Mouse (Mus musculus): ENCODE measurements around the gene AB124611. TPM values are rescaled to one million over a fixed set of nuclear protein-coding genes. Genes with fewer than 3 reads are reported as not detected.
"Not testable (repeated sequence)": the region's sequence is repeated elsewhere in the genome, so short reads cannot be mapped to it uniquely, and the experiment has no call there.

Gene AB124611
- total RNA-seq (2014; fragmentation: Nextera tagmentation), result 2.5 and 5.3 TPM in 2 replicates
- total RNA-seq (2017), result 1.8 and 11.3 TPM in 2 replicates

GRCm38 (mm10) chr9:21525937-21526633, at the start of gene AB124611:
Gene AB124611, plus strand, starts transcription at chr9:21526176.
- 0 out of 2 replicates have a peak, but pooled peaks have one; percentile 40 for ATAC-seq (replicated peaks; ENCODE audit: low FRiP score, low TSS enrichment, poor library complexity, severe bottlenecking)

GRCm38 (mm10) chr9:21477707-21478106, 48.3 kb upstream of the AB124611 start:
- ATAC-seq (replicated peaks; ENCODE audit: low FRiP score, low TSS enrichment, poor library complexity, severe bottlenecking), result no peak

- ATAC-seq (replicated peaks; ENCODE audit: low FRiP score, low TSS enrichment, poor library complexity, severe bottlenecking), result no peak
Observed at GRCm38 (mm10) chr9:21484065-21484464, 41.9 kb upstream of the AB124611 start.

- not testable (repeated sequence) for ATAC-seq (replicated peaks; ENCODE audit: low FRiP score, low TSS enrichment, poor library complexity, severe bottlenecking)
Observed at GRCm38 (mm10) chr9:21488246-21488645, 37.7 kb upstream of the AB124611 start.

- no peak for ATAC-seq (replicated peaks; ENCODE audit: low FRiP score, low TSS enrichment, poor library complexity, severe bottlenecking)
Observed at GRCm38 (mm10) chr9:21490696-21491095, 35.3 kb upstream of the AB124611 start.

GRCm38 (mm10) chr9:21493907-21494306, 32.1 kb upstream of the AB124611 start:
- no peak for ATAC-seq (replicated peaks; ENCODE audit: low FRiP score, low TSS enrichment, poor library complexity, severe bottlenecking)

- no peak for ATAC-seq (replicated peaks; ENCODE audit: low FRiP score, low TSS enrichment, poor library complexity, severe bottlenecking)
Observed at GRCm38 (mm10) chr9:21494726-21495125, 31.2 kb upstream of the AB124611 start.

GRCm38 (mm10) chr9:21496308-21497049, 29.5 kb upstream of the AB124611 start:
- 0 out of 2 replicates have a peak, but pooled peaks have one; percentile 18 for ATAC-seq (replicated peaks; ENCODE audit: low FRiP score, low TSS enrichment, poor library complexity, severe bottlenecking)

GRCm38 (mm10) chr9:21497050-21497542, 28.9 kb upstream of the AB124611 start:
- ATAC-seq (replicated peaks; ENCODE audit: low FRiP score, low TSS enrichment, poor library complexity, severe bottlenecking), result no peak

- ATAC-seq (replicated peaks; ENCODE audit: low FRiP score, low TSS enrichment, poor library complexity, severe bottlenecking), result no peak
Observed at GRCm38 (mm10) chr9:21497664-21498063, 28.3 kb upstream of the AB124611 start.

GRCm38 (mm10) chr9:21498284-21498902, 27.6 kb upstream of the AB124611 start:
- ATAC-seq (replicated peaks; ENCODE audit: low FRiP score, low TSS enrichment, poor library complexity, severe bottlenecking), result no peak

GRCm38 (mm10) chr9:21503352-21503751, 22.6 kb upstream of the AB124611 start:
- no peak for ATAC-seq (replicated peaks; ENCODE audit: low FRiP score, low TSS enrichment, poor library complexity, severe bottlenecking)

GRCm38 (mm10) chr9:21505767-21506166, 20.2 kb upstream of the AB124611 start:
- ATAC-seq (replicated peaks; ENCODE audit: low FRiP score, low TSS enrichment, poor library complexity, severe bottlenecking), result no peak

- no peak for ATAC-seq (replicated peaks; ENCODE audit: low FRiP score, low TSS enrichment, poor library complexity, severe bottlenecking)
Observed at GRCm38 (mm10) chr9:21507753-21508430, 18.1 kb upstream of the AB124611 start.

GRCm38 (mm10) chr9:21508871-21509404, 17.0 kb upstream of the AB124611 start:
- ATAC-seq (replicated peaks; ENCODE audit: low FRiP score, low TSS enrichment, poor library complexity, severe bottlenecking), result no peak

- ATAC-seq (replicated peaks; ENCODE audit: low FRiP score, low TSS enrichment, poor library complexity, severe bottlenecking), result peak; percentile 88
Observed at GRCm38 (mm10) chr9:21509772-21510688, 15.9 kb upstream of the AB124611 start, which contains the start of gene Tmed1. Gene Tmed1, minus strand, starts transcription at chr9:21510252.

- ATAC-seq (replicated peaks; ENCODE audit: low FRiP score, low TSS enrichment, poor library complexity, severe bottlenecking), result no peak
Observed at GRCm38 (mm10) chr9:21510689-21511015, 15.3 kb upstream of the AB124611 start.

- no peak for ATAC-seq (replicated peaks; ENCODE audit: low FRiP score, low TSS enrichment, poor library complexity, severe bottlenecking)
Observed at GRCm38 (mm10) chr9:21511052-21511451, 14.9 kb upstream of the AB124611 start.
